Mouse (Mus musculus) lung, embryonic 14.5 days (tissue): ENCODE data around the gene Nphp4. TPM values are rescaled to one million over a fixed set of nuclear protein-coding genes. Genes with fewer than 3 reads are reported as not detected.

ENCODE experiments used
- ATAC-seq: fragments of 200-750 bp; cut with Nextera tagmentation; 2 replicates; pipeline ENCODE4 v1.8.0; 2017; ENCODE audit warnings: mild to moderate bottlenecking, moderate TSS enrichment, moderate library complexity; ENCODE audit not compliant: insufficient read depth
- DNase-seq: peaks from one replicate; pipeline ENCODE4 v3.0.0-alpha.2; 2015
- H3K27ac ChIP-seq: fragments of 300-500 bp; sonication (generic); 2 replicates; pipeline ENCODE4 v1.5.1; 2014; ENCODE audit warnings: low read depth, mild to moderate bottlenecking, moderate library complexity
- H3K27me3 ChIP-seq: fragments of 300-500 bp; sonication (generic); 2 replicates; pipeline ENCODE4 v1.6.1; 2014; ENCODE audit warnings: low read length, control low read depth; ENCODE audit not compliant: insufficient read depth
- H3K36me3 ChIP-seq: fragments of 300-500 bp; sonication (generic); 2 replicates; pipeline ENCODE4 v1.6.1; 2014; ENCODE audit warnings: control low read depth; ENCODE audit not compliant: insufficient read depth
- H3K4me1 ChIP-seq: fragments of 300-500 bp; sonication (generic); 2 replicates; pipeline ENCODE4 v1.6.1; 2014; ENCODE audit warnings: antibody characterized with exemption, control low read depth; ENCODE audit not compliant: insufficient read depth
- H3K4me2 ChIP-seq: fragments of 300-500 bp; sonication (generic); 2 replicates; pipeline ENCODE4 v1.6.1; 2014; ENCODE audit warnings: mild to moderate bottlenecking
- H3K4me3 ChIP-seq: fragments of 300-500 bp; sonication (generic); 2 replicates; pipeline ENCODE4 v1.5.1; 2014; ENCODE audit warnings: low read depth, low read length
- H3K9ac ChIP-seq: fragments of 300-500 bp; sonication (generic); 2 replicates; pipeline ENCODE4 v1.6.1; 2014
- H3K9me3 ChIP-seq: fragments of 300-500 bp; sonication (generic); 2 replicates; pipeline ENCODE4 v1.6.1; 2016; ENCODE audit warnings: low read depth, low read length, control low read depth
- CTCF ChIP-seq: IDR thresholded peaks from 2 replicates; pipeline ENCODE4 v1.5.1; 2016; ENCODE audit warnings: antibody characterized with exemption, low read depth
- WGBS: fragments of 180-500 bp; shearing (Covaris S2); extraction: QIAGEN DNeasy Blood & Tissue Kit; methylation state at CpG from one replicate; pipeline ENCODE4 v1.1.7; 2014; 5-methylcytosine and 5-hydroxymethylcytosine counted together
- polyA plus RNA-seq: library from polyadenylated mRNA; unstranded; fragments of >200 nt; fragmentation: Nextera tagmentation; extraction: Ambion mirVana; gene quantifications from 2 replicates; pipeline ENCODE4 v1.2.1, GENCODE M21; 2014

The Nphp4 gene
- polyA plus RNA-seq, 1 experiment from 2014 or later: 3.7 TPM

DNA sequence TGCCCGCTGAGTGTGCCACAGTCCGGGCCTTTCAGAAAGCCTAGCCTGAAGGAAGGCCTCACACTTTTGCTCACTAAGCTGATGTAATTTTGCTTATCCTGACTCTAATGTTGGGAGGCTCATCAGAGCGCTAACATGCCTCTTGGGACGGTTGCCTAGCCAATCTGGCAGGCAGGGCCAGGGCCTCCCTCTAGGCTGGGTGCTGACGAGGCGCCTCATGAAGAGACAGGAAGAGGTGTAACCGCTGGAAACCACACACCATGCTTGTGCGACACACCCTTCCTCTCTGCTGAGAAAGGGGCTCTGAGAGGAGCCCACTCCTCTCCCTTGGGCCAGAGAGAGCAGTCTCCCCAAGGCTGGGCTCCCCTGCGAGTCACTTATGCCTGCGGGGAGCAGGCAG, 30.3 kb upstream of the Nphp4 start:
- Histone ChIP-seq H3K27ac (no peak overlapping the region), H3K9ac (no peak overlapping the region), H3K36me3 (no peaks in the 10 kb centered on the region), H3K4me2 (no peak overlapping the region), H3K9me3 (no peaks in the 10 kb centered on the region), H3K27me3 (no peaks in the 10 kb centered on the region), H3K4me1 (no peaks in the 10 kb centered on the region), H3K4me3 (no peak overlapping the region)
- ATAC-seq: no peak; the same call in 1 of the 2 replicates
- 69% methylated on average over 10 of the region's 10 CpGs for WGBS
- TF ChIP-seq CTCF: no peak
- DNase-seq: no peak

DNA sequence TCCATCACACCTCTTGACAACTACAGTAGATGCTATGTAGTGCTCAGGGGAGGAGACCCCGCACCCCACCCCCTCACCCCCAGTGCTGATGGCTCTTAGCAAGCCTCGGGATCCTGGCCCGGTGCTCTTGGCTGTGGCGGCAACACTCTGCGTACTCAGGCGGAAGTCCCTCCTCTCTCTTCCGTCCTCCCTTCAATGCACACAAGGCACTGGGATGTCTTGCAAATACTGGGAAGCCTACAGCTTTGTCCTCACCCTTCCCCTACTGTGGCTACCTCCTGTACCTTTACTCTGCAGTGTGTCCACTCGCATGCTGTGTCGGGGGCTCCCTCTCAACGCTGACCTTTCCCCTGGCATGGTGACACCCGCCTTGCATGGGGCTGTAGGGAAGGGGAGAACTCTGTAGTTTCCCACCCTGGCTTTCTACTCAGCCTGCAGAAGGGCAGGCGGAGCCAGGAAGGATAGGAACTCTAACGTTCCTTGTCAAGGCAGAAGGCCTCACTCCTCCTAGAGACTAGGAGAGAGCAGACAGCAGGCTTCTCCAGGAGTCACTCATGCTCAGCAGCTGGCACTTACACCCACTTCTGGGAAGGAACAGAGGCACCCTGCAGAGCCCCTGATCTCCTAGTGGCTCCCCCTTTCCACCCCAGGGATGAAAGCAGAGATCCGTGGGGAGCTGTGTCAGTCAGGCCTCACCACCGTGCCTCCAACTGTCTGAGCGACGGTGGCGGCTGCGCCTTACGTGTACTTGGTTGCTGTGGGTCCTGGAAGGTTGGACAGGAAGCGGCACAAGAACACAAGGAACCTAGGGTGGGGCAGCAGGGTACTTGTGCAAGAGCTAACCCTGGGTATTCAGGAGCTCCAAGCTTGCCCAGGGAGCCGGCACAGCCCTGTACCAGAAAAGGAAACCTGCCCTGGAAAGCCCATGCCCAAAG, 28.5 kb upstream of the Nphp4 start:
- H3K36me3 ChIP-seq: no peaks in the 10 kb centered on the region
- ATAC-seq: no peak
- no peak for DNase-seq
- no peak overlapping the region for H3K4me2 ChIP-seq
- no peaks in the 10 kb centered on the region for H3K27me3 ChIP-seq
- H3K4me3 ChIP-seq: no peak overlapping the region
- TF ChIP-seq CTCF: no peak
- H3K9me3 ChIP-seq: no peaks in the 10 kb centered on the region
- whole genome bisulfite sequencing: 67% methylated on average over 22 of the region's 22 CpGs
- H3K27ac ChIP-seq: no peak overlapping the region
- no peak overlapping the region for H3K9ac ChIP-seq
- H3K4me1 ChIP-seq: no peaks in the 10 kb centered on the region

DNA sequence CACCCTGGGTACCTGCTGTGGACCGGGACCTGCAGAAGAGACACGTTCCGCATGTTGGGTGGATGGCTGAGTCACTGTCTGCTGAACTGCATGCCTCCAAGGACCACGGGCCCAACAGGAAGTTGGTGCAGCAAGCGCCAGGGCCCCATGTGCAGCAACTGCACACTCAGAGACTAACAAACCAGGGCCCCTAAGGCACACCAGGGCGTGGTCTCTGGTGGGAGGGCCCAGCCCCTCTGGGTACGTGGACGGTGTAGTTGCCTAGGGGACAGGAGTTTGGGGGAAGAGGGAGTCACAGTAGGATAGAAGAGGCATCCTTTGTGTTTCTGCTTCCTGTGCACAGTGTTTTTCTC, 27.9 kb upstream of the Nphp4 start:
- no peak overlapping the region for H3K9ac ChIP-seq
- no peaks in the 10 kb centered on the region for H3K27me3 ChIP-seq
- no peak for TF ChIP-seq CTCF
- H3K4me1 ChIP-seq: no peaks in the 10 kb centered on the region
- no peak overlapping the region for H3K4me3 ChIP-seq
- no peak overlapping the region for H3K27ac ChIP-seq
- ATAC-seq (no peak), DNase-seq (no peak)
- H3K9me3 ChIP-seq: no peaks in the 10 kb centered on the region
- no peaks in the 10 kb centered on the region for H3K36me3 ChIP-seq
- WGBS: 64% methylated on average over 8 of the region's 8 CpGs
- no peak overlapping the region for H3K4me2 ChIP-seq

DNA sequence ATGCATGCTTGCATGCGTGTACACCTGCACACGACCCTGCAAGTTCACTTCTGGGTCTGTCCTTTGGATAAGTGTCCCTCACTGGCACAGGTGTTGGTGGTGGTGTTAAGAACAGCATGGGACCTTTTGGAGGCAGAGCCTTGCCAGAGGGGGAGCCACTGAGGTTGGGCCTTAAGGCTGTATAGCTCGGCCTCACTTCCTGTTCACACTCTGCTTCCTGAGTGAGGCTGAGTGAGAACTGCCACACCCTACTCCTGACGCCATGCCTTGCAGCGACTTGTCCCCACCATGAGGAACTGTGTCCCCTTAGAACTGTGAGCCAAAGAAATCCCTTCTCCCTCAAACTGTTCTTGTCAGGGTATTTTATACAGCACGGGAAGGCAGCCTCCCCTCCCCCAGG, 25.1 kb upstream of the Nphp4 start:
- ATAC-seq (no peak), DNase-seq (no peak)
- Histone ChIP-seq H3K4me3 (no peak overlapping the region), H3K9ac (no peak overlapping the region), H3K36me3 (no peaks in the 10 kb centered on the region), H3K4me2 (no peak overlapping the region), H3K27me3 (no peaks in the 10 kb centered on the region), H3K27ac (no peak overlapping the region), H3K4me1 (no peaks in the 10 kb centered on the region), H3K9me3 (no peaks in the 10 kb centered on the region)
- no peak for TF ChIP-seq CTCF
- 76% methylated on average over 6 of the region's 6 CpGs for WGBS

DNA sequence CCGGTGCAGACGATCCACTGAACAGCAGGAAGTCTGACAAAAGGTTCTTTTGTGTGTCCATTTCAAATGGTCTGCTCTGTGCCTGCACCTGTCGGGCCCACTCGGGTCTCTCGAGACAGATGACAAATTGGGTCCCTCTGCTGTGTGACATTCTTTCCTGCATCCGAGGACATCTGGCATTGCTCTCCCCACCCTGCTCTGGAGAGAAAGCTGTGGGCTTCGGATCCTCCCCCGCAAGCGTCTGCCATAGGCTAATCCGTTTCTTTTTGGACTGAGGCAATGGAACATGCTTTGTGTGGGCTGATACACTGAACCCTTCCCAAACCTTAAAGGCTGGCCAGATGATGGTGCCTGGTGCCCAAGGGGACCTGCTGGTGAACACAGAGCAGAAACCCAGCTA, 23.4 kb upstream of the Nphp4 start:
- no peak overlapping the region for H3K4me2 ChIP-seq
- H3K27ac ChIP-seq: no peak overlapping the region
- no peaks in the 10 kb centered on the region for H3K9me3 ChIP-seq
- H3K9ac ChIP-seq: no peak overlapping the region
- no peaks in the 10 kb centered on the region for H3K4me1 ChIP-seq
- no peak for TF ChIP-seq CTCF
- no peak overlapping the region for H3K4me3 ChIP-seq
- no peaks in the 10 kb centered on the region for H3K36me3 ChIP-seq
- H3K27me3 ChIP-seq: no peaks in the 10 kb centered on the region
- DNase-seq (no peak), ATAC-seq (no peak)
- 53% methylated on average over 10 of the region's 10 CpGs for WGBS

DNA sequence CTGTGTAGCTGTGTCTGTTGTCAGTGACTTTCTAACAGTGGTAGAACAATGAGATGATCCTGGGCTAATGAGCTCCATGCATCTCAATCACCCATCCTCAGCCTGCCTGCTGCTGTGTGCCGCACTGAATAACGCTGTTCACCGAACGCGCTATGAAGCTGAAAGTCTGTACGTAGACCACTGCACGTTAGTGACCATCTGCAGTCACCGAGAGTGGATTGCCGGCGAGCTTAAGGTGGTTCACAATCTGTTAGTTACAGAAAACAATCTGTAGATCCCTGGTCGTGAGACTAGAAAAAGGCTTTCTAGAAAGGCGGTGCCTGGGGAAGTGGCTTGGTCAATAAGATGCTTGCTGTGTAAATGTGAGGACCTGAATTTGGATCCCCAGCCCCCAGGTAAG, 22.4 kb upstream of the Nphp4 start:
- H3K4me3 ChIP-seq: no peak overlapping the region
- ATAC-seq (no peak), DNase-seq (no peak)
- no peaks in the 10 kb centered on the region for H3K4me1 ChIP-seq
- TF ChIP-seq CTCF: no peak
- 90% methylated on average over 12 of the region's 12 CpGs for WGBS
- H3K9me3 ChIP-seq: no peaks in the 10 kb centered on the region
- H3K36me3 ChIP-seq: no peaks in the 10 kb centered on the region
- H3K4me2 ChIP-seq: no peak overlapping the region
- no peak overlapping the region for H3K9ac ChIP-seq
- H3K27me3 ChIP-seq: no peaks in the 10 kb centered on the region
- no peak overlapping the region for H3K27ac ChIP-seq

DNA sequence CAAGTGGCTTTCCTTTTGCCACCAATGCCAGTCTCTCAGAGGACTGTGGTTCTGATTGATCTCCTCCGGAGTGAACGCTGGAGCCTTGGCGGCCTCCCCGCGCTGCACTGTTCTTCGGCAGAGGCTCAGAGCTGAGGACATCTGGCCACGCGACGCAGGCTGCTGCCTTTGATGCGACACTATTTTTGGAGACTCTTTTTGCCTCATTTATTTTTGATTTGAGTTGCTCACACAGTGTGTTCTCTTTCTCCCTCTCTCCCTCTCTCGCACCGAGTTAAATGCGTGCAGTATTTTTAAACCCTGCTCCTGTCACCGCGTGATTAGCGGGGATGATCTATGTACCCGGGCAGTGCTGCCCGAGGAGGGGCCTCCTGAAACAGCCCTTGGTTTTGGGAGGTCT, 19.9 kb upstream of the Nphp4 start:
- no peak for TF ChIP-seq CTCF
- Histone ChIP-seq H3K4me2 (no peak overlapping the region), H3K9ac (no peak overlapping the region), H3K4me1 (no peaks in the 10 kb centered on the region), H3K9me3 (no peaks in the 10 kb centered on the region), H3K4me3 (no peak overlapping the region), H3K27ac (no peak overlapping the region), H3K27me3 (no peaks in the 10 kb centered on the region), H3K36me3 (no peaks in the 10 kb centered on the region)
- WGBS: 61% methylated on average over 18 of the region's 18 CpGs
- DNase-seq: no peak
- ATAC-seq: no peak

DNA sequence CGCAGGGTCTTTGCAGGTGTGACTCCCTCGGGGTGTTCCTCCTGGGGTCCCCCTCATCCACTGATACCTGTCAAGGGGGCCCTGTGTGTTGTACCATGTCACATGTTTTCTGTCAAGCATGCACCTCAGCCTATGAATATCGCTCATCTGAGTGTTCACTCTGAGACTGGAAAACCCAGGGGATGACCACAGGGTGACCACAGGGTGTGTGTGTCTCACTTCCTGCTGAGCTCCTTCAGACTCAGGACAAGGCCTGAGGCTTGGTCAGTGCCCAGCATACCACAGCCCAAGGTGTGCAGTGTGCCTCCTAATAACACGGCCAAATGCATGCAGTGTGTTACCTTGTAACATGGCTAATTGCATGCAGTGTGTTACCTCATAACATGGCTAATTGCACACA, 18.8 kb upstream of the Nphp4 start:
- no peak for TF ChIP-seq CTCF
- WGBS: 89% methylated on average over 4 of the region's 4 CpGs
- no peaks in the 10 kb centered on the region for H3K4me1 ChIP-seq
- H3K27me3 ChIP-seq: no peaks in the 10 kb centered on the region
- no peak overlapping the region for H3K9ac ChIP-seq
- H3K36me3 ChIP-seq: no peaks in the 10 kb centered on the region
- ATAC-seq: no peak
- no peak overlapping the region for H3K4me2 ChIP-seq
- H3K27ac ChIP-seq: no peak overlapping the region
- DNase-seq: no peak
- no peak overlapping the region for H3K4me3 ChIP-seq
- H3K9me3 ChIP-seq: no peaks in the 10 kb centered on the region
